Mouse (Mus musculus) thymus, adult 2 months (tissue): Measurements from ENCODE around the gene Med31.

Experiments
- CTCF ChIP-seq: fragments of 200-500 bp; IDR thresholded peaks from 2 replicates; pipeline ENCODE4 v1.5.1; 2012; ENCODE audit warnings: mild to moderate bottlenecking, control low read depth, low read length, moderate library complexity, borderline replicate concordance; ENCODE audit not compliant: control insufficient read depth, poor library complexity, insufficient read depth; ENCODE audit errors: extremely low read depth
- POLR2A ChIP-seq: fragments of 200-500 bp; IDR thresholded peaks from 2 replicates; pipeline ENCODE4 v1.6.1; 2012; ENCODE audit warnings: mild to moderate bottlenecking, low read length, control low read depth, moderate library complexity; ENCODE audit not compliant: control insufficient read depth, poor library complexity, insufficient read depth; ENCODE audit errors: extremely low read depth

GRCm38 (mm10) chr11:72223414-72223813, 8.0 kb upstream of the Med31 start:
- TF ChIP-seq POLR2A: no peak
- no peak for TF ChIP-seq CTCF
